Mouse (Mus musculus): ENCODE results near the gene Syt6. TPM values are rescaled to one million over a fixed set of nuclear protein-coding genes. Genes with fewer than 3 reads are reported as not detected.
"Not testable (repeated sequence)": the region's sequence is repeated elsewhere in the genome, so short reads cannot be mapped to it uniquely, and the experiment has no call there.

Gene Syt6
- total RNA-seq, 2 experiments from 2014 or later = not detected

DNA sequence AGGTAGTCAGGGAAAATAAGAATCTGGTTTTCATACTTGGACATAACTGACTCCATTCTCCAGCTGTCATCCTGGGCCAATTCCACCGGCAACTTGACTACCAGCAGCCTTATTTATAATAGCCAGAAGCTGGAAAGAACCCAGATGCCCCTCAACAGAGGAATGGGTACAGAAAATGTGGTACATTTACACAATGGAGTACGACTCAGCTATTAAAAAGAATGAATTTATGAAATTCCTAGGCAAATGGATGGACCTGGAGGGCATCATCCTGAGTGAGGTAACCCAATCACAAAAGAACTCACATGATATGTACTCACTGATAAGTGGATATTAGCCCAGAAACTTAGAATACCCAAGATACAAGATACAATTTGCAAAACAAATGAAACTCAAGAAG, 70.9 kb downstream of the Syt6 start, which contains the start of gene Atg4a-ps:
TSS of gene Atg4a-ps (minus strand) at position 101 of the 400 bp plus-strand sequence.
- not testable (repeated sequence) for DNase-seq (ENCODE audit: low spot score in 2 of 2)

DNA sequence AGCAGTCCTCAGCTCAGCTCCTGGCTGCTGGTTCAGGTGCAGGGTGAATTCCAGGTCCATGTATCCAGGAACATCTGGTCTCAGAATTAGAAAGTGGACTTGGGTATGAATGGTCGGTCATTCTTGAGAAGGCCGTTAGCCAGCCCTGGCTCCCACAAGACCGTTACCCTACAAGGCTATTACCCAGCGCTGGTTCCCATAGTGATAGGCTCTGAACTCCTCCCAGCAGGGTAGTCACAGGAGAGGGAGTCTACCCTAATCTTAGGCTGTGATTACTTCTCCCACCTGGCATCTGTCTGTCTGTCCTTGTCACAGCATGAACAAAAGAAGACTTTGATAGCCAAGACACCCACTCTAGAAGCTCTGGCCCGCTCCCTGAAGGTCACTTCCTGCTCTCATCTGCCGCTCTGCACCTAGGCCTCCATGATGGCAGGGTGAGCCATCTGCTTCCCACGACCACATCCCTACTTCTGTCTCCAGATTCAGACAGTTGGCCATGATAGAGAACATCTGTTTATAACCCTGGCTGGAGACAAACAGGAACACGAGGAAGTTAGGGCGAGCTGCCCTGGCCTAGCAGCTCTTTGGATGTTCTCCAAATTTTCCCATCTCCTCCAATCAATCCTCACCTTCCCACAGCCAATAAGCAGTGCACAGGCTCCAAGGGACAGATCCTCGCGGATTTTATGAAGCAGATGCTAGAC, 72.3 kb downstream of the Syt6 start:
- DNase-seq (ENCODE audit: low spot score in 2 of 2) = no peak

DNA sequence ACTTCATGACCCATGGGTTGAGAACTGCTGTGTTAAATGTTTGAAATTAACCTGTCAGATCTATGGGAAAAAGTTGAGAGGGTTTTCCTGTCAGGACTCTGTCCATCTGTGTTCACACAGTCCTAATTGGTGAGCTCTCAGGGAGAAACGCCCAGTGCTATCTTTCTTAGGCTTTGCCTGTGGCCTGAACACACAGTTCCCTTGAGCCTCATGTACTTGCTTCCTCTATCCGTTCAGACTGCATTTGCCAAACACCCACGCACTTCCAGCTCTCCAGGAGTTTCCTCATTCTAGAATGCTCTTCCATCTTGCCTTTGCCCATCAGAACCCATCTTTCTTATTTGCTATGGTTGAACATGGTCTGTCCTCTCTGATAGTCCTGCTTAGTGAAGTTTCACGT, 73.5 kb downstream of the Syt6 start:
- no peak for DNase-seq (ENCODE audit: low spot score in 2 of 2)

DNA sequence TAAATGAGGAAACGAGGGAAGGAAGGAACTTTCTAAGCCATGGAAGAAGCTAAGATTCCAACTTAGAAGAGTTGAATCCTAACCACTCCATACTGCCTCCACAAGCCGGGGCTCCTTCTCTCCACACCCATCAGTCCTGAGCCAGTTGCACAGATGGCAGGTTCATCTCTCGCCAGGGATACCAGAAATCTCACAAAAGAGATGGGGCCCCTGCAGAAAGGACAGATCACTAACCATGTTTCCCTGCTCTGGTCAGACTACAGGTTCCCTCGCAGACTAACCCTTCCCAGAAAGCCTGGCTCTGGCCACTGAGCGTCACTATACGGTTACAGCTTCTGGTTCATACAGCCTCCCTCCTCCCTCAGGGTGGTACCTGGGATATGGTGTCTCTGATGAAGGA, 74.7 kb downstream of the Syt6 start:
- no peak for DNase-seq (ENCODE audit: low spot score in 2 of 2)

DNA sequence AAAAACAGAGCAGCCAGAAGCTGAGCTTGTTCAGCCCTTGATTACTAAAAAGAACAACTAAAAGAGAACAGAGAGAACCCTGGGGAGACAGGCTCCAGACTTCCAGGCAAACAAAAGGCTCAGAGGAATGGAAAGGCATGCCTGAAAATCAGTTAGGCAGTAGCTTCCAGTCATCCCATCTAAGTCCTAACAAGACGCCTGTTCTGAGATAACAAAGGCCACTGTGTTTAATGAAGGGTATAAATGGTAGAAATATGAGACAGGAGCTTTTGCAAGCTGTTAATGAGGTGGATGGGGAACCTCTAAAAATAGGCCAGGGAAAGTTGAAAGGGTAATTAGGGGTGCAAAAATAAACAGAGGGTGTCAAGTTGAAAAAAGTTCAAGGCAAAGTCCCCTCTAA, 75.4 kb downstream of the Syt6 start:
- DNase-seq (ENCODE audit: low spot score in 2 of 2) = no peak

DNA sequence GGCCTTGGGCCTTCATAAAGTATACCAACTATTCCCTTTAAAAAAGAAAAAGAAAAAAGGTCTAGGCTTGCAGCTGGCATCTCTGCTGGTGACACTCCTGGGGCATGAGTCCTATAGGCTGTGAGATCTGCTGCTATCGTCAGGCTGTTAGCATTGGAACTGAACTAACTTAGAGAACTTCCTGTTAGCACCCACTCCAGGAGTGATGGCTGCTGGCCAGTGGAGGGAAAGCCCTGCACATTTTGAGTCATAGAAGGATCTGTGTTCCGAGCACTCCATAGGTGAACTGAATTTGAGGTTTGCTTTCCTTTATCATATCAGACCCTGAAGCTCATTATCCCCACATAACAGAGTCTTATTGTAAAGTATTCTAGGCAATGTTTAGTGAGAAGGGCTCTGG, 85.0 kb downstream of the Syt6 start:
- DNase-seq (ENCODE audit: low spot score in 2 of 2) = no peak

DNA sequence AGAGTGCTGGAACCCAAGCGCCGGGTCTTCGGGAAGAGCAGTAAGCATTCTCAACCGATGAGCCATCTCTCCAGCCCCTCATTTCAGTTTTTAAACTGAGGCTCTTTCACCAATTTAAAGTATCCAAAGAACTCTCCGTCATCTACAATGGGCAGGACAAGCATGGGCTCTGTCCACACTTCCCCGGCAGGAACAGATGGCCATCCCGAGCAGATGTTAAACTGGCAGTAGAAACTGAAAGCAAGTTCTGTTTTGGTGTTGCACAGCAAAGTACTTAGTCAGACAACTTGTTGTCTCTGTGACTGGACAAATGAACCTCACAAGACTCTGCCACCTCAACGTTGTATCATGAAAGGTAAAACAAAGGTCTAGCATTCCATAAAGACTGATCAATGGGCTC, 86.7 kb downstream of the Syt6 start:
- DNase-seq (ENCODE audit: low spot score in 2 of 2) = no peak

DNA sequence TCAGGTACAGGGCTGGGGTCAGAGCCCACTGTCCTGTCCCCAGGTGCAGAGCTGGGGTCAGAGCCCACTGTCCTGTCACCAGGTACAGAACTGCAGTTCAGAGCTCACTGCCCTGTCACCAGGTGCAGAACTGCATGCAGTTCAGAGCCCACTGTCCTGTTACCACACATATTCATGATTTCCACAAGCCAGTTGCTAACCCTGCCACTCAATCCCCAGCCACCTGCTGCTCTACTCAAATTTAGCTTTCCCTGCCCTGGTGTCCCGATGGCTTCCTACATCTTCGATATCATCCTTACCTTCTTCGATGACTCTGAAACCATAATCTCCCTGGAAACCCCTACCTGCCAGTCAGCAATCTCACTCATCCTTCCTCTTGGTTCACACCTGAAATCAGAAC, 88.4 kb downstream of the Syt6 start:
- no peak for DNase-seq (ENCODE audit: low spot score in 2 of 2)

DNA sequence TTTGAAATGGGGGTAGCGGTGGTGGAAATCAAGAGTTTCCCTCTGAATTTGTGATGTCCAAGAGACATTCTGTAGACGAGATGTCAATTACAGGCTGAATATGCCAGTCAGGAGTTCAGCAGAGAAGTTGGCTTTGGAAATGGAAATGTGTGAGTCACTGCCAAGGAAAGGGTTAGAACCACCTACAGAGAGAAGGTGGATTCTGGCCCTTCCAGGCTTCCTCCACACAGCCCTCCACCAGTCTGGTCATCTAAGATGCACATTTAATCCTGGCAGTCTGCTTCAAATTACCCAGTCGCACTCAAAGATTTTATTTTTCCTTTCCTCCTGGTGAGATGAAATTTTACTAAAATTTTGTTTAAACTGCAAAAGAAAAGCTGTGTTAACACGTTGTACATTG, 97.1 kb downstream of the Syt6 start:
- DNase-seq (ENCODE audit: low spot score in 2 of 2) = no peak

DNA sequence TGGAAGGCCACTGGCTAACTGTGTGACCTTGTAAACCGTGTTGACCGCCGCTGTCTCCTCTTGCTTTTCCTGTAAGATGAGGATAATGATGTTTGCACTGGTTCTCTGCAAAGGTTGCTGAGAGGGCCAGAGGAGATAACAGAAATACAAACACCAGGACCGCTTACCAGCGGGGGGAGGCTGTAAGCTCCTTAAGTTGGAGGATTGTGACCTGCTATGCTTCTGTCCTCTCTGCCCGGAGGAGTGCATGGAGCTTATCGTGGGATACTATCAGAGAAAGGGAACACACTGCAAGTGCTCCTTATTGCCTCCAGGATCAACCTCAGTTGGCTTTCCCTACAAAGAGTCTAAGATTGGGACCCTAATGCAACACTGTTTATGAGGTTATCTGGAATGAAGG, 97.7 kb downstream of the Syt6 start:
- no peak for DNase-seq (ENCODE audit: low spot score in 2 of 2)

DNA sequence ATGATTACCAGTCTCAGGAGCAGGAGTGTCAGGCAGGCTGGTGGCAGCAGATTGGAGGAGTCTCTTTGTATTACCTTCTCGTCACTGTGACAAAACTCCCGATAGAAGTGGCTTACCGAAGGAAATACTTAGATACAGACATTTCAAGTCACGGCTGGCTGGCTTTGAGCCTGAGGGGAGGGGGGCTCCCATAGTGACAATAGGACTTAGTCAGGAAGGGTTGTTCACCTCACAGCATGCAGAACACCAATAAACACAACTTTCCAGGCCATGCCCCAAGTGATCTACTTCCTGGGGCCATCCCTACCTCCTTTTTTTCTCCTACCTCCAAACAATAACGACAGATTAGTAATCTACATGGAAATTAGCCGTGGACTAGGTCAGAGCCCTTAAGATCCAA, 103.8 kb downstream of the Syt6 start:
- no peak for DNase-seq (ENCODE audit: low spot score in 2 of 2)

DNA sequence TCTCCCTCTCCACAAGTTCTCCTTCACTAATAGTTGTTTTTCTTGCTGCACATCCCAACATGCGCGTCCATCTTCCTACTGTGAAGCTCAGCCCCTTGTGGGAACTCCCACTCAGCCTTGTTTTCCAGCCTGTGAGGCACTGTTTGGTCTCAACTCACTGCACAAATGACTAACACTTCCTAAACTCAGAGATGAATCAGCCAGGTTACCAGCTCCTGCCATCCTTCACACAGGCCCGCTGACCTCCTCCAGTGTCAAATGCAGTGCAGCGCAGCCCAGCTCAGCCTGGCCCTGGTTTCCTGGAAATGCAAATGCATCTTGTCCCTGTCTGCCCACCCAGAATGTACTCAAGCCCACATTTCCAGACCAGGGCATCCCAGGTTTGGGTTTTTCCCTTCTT, 107.4 kb downstream of the Syt6 start:
- peak in 1 of 2 experiments; percentile 15 for DNase-seq (ENCODE audit: low spot score in 2 of 2)

DNA sequence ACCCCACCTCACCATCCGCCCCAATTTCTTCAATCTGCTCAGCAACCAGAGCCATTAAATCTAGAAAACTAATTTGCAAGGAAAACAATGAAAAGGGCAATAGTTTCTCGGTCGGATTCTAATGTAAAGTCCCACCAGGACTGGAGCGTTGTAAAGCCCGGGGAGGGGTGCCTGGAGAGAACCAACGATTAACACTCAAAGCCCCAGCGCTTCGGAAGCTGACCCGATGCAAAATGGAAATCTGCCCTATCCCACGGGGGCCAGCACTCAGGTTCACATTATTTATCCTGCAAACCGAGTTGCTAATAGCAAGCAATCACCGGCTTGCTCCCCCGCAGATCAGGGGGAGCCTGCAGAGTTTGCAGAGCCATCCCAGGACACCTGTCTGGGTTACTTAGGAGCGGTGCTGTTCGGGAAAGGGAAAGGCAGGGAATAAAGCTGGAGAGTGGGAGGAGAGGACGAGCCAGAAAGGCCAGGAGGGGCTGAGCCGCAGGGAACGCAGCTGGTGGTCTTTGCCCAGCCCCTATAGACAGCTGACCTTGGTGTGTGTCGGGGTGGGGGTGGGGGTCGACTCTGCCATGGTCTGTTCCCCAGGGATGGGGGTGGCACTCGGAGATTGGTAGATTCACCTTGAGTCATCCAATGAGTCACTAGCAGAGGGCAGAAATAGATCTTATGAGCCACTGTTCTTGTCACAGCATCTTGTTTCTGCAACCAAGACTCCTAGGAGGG, 108.4 kb downstream of the Syt6 start:
- peak in 1 of 2 experiments; percentile 12 for DNase-seq (ENCODE audit: low spot score in 2 of 2)

DNA sequence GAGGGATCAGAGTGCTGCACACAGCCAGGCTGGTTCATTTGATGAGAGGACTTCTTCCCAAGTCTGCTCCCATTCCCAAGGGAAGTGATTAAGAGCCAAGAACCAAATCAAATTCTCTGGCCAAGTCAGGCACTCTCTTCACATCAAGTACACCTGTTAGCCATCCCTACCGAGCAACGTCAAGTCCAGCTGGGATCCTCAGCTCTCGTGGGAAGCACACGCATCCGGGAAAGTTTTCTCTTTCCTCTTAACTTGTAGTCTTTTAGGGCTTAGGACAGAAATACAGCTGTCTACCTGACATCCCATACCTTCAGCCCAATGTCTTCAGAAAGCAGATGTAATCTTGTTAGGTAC, 108.9 kb downstream of the Syt6 start:
- no peak for DNase-seq (ENCODE audit: low spot score in 2 of 2)

DNA sequence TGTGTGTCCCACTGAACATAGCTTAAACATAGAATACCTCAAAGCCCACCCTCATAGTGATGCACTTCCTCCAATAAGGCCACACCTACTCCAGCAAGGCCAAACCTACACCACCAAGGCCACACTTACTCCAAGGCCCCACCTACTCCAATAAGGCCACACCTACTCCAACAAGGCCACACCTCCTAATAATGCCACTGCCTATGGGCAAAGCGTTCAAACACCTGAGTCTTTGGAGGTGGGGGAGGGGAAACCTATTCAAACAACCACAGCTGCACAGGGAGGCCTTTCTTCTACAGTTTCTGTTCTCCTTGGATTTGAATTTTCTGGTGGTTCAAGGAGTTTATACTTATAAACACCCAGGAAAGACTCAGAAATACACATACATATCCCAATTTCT, 114.0 kb downstream of the Syt6 start:
- no peak for DNase-seq (ENCODE audit: low spot score in 2 of 2)

DNA sequence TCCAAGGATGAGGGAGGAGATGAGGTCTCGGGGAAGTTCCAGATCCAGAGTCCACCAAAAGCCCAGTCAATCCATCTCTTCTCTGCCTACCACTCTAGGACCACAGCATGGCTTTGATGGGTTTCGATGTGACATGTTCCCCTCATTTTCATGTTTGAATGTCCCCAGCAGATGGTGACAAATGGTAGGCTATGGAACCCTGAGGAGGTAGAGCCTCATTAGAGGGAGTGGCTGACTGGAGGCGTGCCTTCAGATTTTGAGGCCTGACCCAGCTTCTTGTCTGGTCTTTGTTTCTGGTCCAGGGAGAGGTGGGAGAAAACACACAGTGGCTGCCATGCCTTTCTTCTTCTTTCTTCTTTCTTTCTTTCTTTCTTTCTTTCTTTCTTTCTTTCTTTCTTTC, 115.5 kb downstream of the Syt6 start:
- no peak for DNase-seq (ENCODE audit: low spot score in 2 of 2)

Small RNA genes within 50 kb of the gene (microRNA-seq; reads per million reads assigned to microRNA genes)
- 0 reads per million in 2 experiments for gene Gm25325 (ENCODE audit: borderline number of aligned reads in 2 of 2)

Other genes with a start within 250 kb of the Syt6 start
- 1 to 10 TPM in 1 of 2 experiments, not detected in 1; 1.8 TPM for gene Atg4a-ps, start 70.8 kb downstream of the Syt6 start, total RNA-seq (2021)
- 10 to 100 TPM; 17.3 to 24.4 TPM for gene Olfml3, start 162.8 kb downstream of the Syt6 start, total RNA-seq (2021)
- not detected for gene Gm10964, start 164.1 kb downstream of the Syt6 start, total RNA-seq (2021)
- 100 to 1,000 TPM; 122 to 141 TPM for gene Hipk1, start 216.3 kb downstream of the Syt6 start, total RNA-seq (2021)
- 10 to 100 TPM; 11.7 to 14.1 TPM for gene Dclre1b, start 234.2 kb downstream of the Syt6 start, total RNA-seq (2021)
- gene Ap4b1, start 234.3 kb downstream of the Syt6 start, total RNA-seq (2021) = 10 to 100 TPM; 13.4 to 15.5 TPM
- gene Gm43064, start 234.3 kb downstream of the Syt6 start, total RNA-seq (2021) = under 1 TPM; 0.13 to 0.43 TPM